Mouse (Mus musculus): ENCODE results near the gene St3gal3.

Gene St3gal3

DNA sequence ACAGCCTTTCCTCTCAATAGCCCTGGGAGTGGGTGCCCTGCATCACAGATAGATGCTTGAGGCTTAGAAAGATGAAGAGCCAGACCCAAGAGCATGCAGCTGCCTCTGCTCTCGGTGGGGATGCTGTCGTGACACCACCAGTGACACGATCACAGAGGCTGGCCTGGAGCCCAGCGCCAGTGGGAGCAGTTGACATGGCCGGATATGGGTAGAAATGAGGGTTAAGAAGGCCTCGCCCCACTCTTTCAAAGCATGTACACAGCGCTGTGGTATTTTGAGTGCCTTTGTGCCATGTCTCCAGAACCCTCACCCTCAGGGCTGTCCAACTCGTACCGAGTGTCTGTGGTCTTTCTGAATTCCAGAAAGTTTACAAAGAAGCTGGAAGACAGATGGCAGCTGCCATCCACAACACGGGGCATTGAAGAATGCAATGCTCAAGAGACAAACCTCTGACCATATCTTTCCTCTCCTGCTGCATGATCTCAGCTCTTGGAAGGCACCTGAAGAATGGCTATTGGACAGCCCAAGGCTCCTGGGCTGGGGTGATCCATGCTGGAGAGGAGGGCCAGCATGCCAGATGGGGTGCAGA, 118.3 kb downstream of the St3gal3 start:
- DNase-seq = peak; percentile 36 to 46

GRCm38 (mm10) chr4:118015636-118016035, 119.1 kb downstream of the St3gal3 start:
- peak; percentile 73 to 79 for DNase-seq

- DNase-seq = no peak
Measured at GRCm38 (mm10) chr4:118015126-118015525, 119.6 kb downstream of the St3gal3 start.

GRCm38 (mm10) chr4:118010661-118011173, 124.0 kb downstream of the St3gal3 start:
- DNase-seq = no peak

DNA sequence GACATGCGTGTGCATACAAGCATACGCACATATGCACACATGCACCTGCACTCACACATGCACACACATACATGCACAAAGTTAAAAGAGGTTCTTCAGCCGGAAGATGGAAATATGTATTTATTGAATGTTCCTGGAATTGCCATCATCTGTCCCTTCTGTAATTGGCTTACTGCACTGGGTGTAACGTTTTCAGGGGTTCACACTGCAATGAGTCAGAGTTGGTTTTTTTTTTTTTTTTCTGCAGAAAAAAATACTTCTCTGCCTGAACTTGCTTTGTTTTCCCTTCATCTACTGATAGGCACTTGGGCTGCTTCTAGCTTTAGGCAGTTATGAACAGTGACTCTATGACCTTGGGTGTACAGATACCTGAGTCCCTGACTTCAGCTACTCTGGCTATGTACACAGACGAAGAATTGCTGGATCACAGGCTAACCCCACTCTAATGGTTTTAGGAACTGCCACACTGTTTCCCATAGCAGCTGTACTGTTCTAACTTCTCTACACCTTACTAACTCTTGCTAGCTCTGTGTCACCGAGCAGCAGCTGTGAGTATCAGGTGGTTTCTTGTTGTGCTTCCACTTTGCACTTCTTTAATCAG, 126.2 kb downstream of the St3gal3 start:
- no peak for DNase-seq

- no peak for DNase-seq
Measured at GRCm38 (mm10) chr4:118001355-118001754, 133.4 kb downstream of the St3gal3 start.

DNA sequence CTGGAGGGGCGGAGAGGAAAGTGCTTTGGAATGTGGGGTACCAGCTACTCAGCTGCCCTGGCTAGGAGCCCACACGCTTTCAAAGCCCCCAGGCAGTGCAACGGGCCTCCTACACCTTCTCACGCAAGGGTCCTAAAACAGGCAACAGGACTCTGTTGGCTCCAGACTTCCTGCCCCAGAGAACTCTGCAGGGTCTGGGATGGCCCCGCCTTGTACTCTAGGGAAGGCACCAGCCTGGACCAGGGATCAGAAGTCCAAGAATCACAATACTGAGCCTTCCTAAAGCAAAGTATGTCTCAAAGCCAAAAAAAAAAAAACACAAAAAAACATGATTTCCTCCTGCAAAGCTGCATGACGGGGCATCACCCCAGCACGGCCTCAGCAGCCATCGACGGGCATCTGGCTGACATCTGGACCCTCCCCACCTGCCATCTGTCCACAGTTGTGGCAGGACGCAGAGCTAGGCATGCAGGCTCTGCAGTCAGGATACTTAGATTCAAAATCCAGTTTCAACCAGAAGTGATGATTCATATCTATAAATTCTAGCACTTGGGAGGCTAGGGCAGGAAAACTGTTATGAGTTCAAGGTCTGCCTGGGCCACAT, 134.0 kb downstream of the St3gal3 start:
- no peak for DNase-seq

DNA sequence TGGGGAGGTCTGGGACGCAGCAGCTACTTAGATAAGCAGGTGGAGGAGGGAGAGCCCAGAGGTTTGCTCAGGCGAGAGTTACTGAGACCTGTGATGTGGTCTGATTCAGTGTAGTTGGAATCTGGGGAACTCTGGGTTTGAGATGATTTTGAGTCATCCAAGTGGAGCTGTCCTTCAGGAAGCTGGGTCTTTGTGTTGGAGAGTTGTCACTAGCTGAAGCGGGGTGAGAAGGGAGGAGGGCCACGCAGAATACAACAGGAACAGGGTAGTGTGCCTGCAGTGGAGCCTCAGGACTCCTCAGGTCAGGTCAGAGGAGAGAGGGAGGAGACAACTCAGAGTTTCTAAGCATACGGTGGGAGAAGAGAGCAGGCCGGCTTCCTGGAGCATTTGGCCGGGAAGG, 134.8 kb downstream of the St3gal3 start:
- DNase-seq = no peak

DNA sequence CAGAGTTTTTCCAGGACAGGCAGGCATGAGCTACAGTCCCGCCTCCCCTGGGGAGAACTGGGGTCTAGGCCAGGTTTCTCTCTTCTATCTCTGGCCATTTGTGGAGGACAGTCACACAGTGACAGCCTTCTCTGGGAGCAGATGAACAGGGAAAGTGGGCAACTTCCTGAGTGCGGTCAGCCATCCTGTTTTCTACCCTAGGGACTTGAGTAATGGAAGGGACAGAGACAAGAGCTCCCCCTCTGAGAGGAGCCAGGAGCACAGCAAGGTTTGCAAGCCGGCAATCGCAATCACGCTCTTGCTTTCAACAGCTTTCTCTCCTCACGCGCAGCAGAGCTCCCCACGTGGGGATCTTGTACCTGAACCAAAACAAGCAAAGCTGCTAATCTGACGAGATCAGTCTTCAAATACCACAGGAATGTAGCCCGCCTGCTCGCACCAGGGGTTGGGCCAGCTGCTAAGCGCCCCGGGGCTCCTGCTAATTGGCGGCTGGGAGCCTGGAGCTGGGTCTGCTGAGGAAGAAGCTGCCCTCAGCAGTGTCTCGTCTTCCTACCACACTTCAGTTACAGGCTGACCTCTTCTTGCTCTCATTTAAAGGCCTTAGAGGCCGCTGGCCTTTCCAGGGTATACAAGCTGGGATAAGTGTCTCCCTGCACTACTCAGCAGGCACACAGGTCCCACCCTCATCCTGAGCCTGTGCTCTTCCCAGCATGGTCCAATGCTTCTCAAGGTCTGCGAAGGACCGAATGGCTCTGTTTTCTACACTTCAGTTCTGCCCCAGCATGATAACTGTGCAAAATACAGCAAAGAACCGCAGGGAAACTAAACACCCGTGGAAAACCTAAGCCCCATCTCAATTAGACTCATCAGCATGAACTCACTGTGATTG, 137.1 kb downstream of the St3gal3 start:
- DNase-seq = peak; percentile 90 to 92

DNA sequence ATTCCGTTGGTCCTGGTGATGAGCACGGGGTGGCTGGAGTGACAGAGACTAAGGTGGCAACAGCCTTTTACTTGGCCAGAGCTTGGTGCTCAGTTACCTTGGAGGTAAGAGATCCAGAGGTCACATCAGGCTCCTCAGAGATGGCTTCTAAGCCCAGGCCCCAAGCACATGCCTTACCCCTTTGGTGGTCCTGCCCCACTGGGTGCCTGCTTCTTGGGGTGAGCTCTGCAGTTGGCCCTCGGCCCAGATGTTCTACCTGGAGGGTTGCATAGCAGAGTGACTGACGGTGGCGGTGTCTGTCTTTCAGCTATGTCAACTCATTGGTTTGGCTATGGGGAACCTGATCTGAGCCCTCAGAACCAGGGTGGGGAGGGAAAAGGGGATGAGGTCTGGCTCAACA, 138.0 kb downstream of the St3gal3 start:
- no peak for DNase-seq

DNA sequence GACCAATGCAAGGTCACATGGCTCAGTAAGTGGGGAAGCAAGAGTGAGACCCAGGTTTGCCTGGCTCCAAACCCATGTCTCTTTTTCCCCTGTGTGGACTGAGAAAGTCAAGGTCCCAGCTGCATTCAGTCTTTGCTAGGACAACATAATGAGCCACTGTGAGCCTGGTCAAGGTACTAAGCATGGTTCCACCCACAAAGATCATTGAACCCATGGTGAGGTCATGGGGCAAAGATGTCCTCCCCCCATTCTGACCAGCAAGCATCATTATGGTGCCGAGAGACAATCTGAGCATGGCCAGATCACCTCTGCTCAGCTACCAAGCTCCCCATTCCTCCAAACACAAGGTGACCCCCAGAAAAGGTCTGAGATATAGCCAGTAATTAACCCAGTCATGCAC, 139.3 kb downstream of the St3gal3 start:
- no peak for DNase-seq

DNA sequence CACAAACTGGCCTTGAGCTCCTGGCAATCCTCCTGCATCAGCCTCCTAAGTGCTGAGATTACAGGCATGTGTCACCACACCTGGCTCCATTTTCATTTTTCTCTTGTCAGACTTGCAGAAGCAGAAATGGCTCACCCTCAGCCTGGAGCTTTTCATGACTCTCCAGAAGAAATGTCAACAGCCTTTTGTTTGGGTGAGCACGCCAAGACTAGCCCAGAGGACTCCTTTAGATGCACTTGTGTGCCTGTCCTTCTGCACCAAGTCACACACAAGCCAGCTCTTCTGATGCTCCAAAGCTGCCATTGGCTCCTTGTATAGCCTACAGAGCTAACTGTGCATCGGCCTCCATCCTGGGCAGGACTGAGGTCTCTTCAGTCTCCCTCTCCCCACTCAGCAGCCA, 141.3 kb downstream of the St3gal3 start:
- DNase-seq = no peak

DNA sequence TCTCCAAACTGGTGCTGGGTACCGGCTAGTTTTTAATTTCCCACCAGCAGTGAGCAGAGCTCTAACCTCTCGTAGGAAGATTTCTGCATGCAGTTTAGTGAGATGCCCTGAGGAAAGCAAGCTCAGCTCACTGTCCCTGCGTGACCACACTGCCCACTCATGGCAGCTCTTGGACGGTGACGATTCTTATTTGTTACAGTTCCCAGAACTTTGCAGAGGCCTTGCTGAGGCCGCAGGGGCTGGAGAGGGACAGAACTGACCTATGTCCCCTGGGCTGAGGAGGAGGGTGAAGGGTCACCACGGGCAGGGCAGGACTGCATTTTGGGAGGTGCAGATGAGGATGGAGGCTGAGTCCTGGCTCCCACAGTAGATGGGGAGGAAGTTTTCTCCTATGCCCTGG, 141.8 kb downstream of the St3gal3 start:
- DNase-seq = no peak

DNA sequence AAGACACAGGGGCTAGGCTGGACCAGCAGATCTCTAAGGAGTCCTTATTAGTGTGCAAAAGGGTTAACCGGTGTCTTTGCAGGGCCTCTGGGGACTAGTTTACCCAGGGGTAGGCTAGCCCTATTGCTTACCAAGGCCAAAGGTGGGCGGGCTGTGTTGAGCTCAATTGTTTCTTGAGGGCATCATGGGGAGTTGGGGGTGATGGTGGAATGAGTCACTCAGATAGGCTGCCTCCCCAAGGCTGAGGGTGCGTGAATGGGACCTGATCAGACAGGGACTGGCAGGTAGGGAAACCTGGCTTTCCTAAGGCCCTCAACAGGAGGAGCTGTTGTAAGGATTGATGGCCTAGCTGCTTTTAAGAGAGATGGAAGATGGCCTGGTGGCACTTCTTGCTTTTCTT, 142.7 kb downstream of the St3gal3 start:
- no peak for DNase-seq

DNA sequence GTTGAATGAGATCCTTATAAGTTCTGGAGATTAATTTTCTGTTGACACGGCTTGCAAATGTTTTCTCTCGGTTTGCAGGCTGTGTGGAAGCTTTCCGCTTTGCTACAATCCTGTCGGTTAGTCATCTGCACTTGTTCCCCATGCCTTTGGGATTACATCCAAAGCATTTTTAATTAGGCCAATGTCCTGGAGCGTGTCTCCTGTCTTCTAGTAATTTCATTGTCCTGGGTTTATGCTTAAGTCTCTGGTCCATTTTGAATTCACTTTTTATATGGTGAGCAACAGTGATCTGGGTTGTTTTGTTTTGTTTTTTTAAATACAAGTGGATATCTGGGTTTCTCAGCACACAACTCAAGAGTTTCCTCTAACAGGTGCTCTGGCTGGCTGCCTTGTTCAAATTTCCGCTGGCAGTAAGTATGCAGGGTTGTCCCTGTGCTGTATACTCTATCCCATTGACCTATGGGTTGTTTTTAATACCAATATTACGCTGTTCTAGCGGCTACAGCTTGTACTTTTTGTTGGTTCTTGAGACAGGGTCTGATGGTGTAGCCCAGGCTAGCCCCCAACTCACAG, 143.6 kb downstream of the St3gal3 start:
- peak; percentile 65 to 70 for DNase-seq

DNA sequence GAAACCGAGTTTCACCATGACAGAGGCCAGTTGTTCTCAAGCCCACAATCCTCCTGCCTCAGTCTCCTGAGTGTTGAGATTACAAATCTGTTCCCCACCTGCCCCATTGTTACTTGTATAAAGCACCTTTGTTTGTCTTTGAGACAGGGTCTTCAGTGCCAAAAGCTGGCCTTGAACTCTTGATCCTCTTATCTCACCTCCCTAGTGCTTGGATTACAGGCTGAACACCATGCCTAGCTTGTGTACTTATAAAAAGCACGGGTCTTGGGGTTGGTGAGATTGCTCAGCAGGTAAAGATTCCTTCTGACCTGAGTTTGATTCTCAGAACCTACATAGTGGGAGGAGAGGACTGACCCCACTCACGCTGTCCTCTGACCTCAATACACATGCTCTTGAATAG, 144.1 kb downstream of the St3gal3 start:
- no peak for DNase-seq

GRCm38 (mm10) chr4:117989801-117990200, 144.9 kb downstream of the St3gal3 start:
- no peak for DNase-seq

- DNase-seq = peak in 1 of 2 experiments; percentile 43
Measured at GRCm38 (mm10) chr4:117986766-117987165, 147.9 kb downstream of the St3gal3 start.

DNA sequence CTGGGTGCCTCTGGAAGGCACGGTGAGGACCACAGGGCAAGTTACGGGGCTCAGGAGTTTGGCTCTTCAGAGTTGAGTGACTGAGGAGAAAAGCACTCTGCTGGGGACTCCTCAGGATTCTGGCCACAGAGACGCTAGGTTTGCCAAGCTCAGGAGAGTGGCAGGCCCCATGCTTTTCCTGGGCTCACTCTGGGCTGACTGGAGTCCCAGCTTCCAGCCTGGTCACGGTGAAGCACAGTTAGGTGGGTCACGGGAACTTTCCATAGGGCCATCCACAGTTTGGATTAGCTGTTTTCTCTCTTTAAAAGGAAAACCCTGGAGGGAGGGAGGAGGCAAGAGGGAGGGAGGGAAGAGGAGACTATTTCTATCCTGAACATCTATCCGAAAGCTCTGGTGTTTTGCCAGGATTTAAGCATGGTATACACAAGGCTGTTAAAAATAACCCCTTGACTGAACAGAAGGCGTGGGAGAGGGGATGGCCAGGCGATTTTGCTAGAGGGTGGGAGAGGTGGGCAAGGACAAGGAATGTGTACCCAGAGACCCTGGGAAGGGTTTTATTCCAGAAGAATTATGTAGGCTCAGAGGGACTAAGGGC, 149.6 kb downstream of the St3gal3 start:
- DNase-seq = peak in 1 of 2 experiments; percentile 57

DNA sequence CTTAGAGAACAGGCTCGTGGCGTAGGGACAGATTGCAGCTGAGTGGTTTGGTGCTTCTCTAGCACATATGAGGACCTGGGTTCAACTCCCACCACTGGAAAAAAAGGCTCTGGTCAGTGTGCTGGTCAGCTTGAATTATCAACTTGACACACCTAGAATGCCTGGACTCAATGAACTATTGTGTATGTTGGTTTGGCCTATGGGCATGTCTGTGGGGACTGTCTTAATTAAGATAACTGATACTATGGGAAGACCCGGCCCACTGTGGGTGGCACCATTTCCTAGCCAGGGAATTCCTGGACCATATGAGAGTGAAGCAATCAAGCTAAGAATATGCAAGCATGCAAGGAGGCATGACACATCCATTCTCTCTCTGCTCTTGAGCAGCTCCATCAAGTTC, 150.5 kb downstream of the St3gal3 start:
- no peak for DNase-seq

GRCm38 (mm10) chr4:117982706-117983105, 152.0 kb downstream of the St3gal3 start:
- no peak for DNase-seq

DNA sequence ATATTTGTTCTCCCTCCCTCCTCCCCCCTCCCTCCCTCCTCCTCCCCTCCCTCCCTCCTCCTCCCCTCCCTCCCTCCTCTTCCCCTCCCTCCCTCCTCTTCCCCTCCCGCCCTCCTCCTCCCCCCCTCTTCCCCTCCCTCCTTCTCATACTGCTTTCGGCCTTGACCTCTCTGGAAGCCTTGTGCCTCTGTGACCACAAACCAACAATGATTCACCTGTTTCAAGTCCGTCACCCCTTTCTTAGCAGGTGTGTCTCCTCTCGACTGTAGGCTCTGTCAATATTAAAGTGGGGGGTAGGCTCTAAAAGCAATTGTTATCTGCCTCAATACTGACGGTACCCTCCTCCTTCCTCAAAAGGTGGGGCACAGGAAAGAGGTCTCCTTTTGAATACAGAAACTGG, 153.2 kb downstream of the St3gal3 start:
- DNase-seq = no peak

DNA sequence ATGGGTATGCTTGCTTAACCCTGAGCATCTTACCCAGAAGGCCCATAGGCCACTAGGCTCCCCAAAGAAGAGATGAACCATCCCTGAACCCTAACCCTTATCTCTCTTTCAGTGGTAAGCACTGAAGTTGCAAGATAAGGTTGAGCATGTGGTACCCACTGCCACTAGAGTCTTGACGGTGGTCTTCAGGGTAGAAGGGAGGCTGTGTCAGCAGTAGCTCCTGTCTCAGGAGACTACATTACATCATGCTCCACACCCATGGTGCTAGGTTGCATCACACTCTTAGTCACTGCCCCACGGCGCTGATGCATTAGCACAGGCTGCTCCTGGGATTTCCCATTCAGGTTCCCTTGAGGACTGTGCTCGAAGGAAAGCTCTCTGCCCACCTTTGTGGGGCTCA, 154.6 kb downstream of the St3gal3 start:
- DNase-seq = no peak

Measured in cerebellum, postnatal 14 days (tissue).